Mouse (Mus musculus) spleen, postnatal 0 days (tissue): Measurements from ENCODE around the gene Fam160a1. TPM values are rescaled to one million over a fixed set of nuclear protein-coding genes. Genes with fewer than 3 reads are reported as not detected.

Experiments used
- polyA plus RNA-seq: library from polyadenylated mRNA; unstranded; fragments of >200 nt; fragmentation: Nextera tagmentation; extraction: Ambion mirVana; gene quantifications from 2 replicates; pipeline ENCODE4 v1.2.1, GENCODE M21; 2015

Gene Fam160a1
- 0.17 TPM in 2 replicates for polyA plus RNA-seq

GRCm38 (mm10) chr3:85817191-85817590, at the start of gene Fam160a1:
Gene Fam160a1 (minus strand): TSS chr3:85817291.

Other genes starting within 250 kb of the Fam160a1 start
- gene Gatb, start 243.2 kb downstream of the Fam160a1 start, polyA plus RNA-seq = 10.3 and 13.3 TPM in 2 replicates
- 0.08 and 0.18 TPM in 2 replicates for gene Glt28d2, start 70.2 kb upstream of the Fam160a1 start, polyA plus RNA-seq
- gene Gm37240, start 70.2 kb upstream of the Fam160a1 start, polyA plus RNA-seq = 0.07 and 0.84 TPM in 2 replicates
- gene Sh3d19, start 153.8 kb upstream of the Fam160a1 start, polyA plus RNA-seq = 5.1 and 7.1 TPM in 2 replicates
- not detected in 2 replicates for gene Prss48, start 185.2 kb upstream of the Fam160a1 start, polyA plus RNA-seq